In the genomic region with DNA sequence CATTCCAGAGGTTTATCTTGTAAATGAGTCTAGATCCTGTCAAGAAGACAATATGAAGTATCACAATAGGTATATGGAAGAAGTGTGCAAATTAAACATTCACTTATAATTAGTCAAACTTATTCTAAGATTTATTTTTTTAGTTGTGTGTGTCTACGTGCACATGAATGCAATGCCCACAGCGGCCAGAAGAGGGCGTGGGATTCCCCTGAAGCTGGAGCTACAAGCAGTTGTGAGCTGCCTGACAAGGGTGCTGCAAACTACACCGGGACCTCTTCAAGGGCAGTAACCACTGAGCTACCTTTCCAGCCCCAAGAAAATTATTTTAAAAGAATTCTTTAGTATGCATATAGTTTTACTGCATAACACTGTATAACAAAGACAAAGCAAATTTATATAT, we compare ENCODE assay signal across 13 mouse cellular contexts. TPM values are rescaled to one million over a fixed set of nuclear protein-coding genes. Genes with fewer than 3 reads are reported as not detected.
DNase-seq lines count a peak whose midpoint lies in the region; TF ChIP-seq lines count a peak whose summit lies in the region.
"Had no signal": no experiment of that assay in that cellular context is flagged by ENCODE, and none has a peak within 500 bp of the region (broad histone marks: within the 10 kb centered on the region; RNA-seq: fewer than 3 reads in every experiment).

No protein-coding gene starts in this region.

- H3K27ac ChIP-seq in olfactory bulb, adult 2 months (ENCODE audit: insufficient read depth, low read depth, low read length), result no peak overlapping the region
- H3K27ac ChIP-seq in embryonic facial prominence, embryonic 10.5 days (replicated peaks), result no peak overlapping the region
- H3K27ac ChIP-seq: embryonic facial prominence, embryonic 13.5 days; limb, embryonic 13.5 days had no signal

- H3K36me3 ChIP-seq in embryonic facial prominence, embryonic 10.5 days (replicated peaks), result peaks cover 23% of the 10 kb centered on the region

- TF ChIP-seq POLR2A in olfactory bulb, adult 2 months (IDR thresholded peaks at IDR 0.05; ENCODE audit: insufficient read depth, low read depth, low read length), result no peak

- peak; percentile 11; the same call in 1 of the 2 replicates for TF ChIP-seq CTCF in olfactory bulb, adult 2 months (IDR thresholded peaks at IDR 0.05; ENCODE audit: insufficient read depth, low read depth, low read length)

- 0 out of 2 replicates have a peak, but pooled peaks cover 2% of the 10 kb centered on the region for H3K4me1 ChIP-seq in olfactory bulb, adult 2 months (ENCODE audit: control insufficient read depth, insufficient read depth, low read length)
- peaks cover 4% of the 10 kb centered on the region; the same call in 1 of the 2 replicates for H3K4me1 ChIP-seq in embryonic facial prominence, embryonic 10.5 days

- H3K4me3 ChIP-seq in olfactory bulb, adult 2 months (ENCODE audit: insufficient read depth, low read depth, low read length), result no peak overlapping the region
- no peak overlapping the region for H3K4me3 ChIP-seq in embryonic facial prominence, embryonic 10.5 days
- H3K4me3 ChIP-seq: embryonic facial prominence, embryonic 13.5 days; limb, embryonic 13.5 days had no signal

- H3K9me3 ChIP-seq in embryonic facial prominence, embryonic 10.5 days, result no peaks in the 10 kb centered on the region
- H3K9me3 ChIP-seq: embryonic facial prominence, embryonic 13.5 days; limb, embryonic 13.5 days had no signal

- intact Hi-C loops in left cerebral cortex, postnatal 4 days (cut with DNase I), result no loop called here
- intact Hi-C loops in left cerebral cortex, postnatal 36 days (cut with DNase I), result no loop called here

- no peaks in the 10 kb centered on the region for H3K27me3 ChIP-seq in embryonic facial prominence, embryonic 10.5 days (replicated peaks; ENCODE audit: low read depth, poor library complexity, severe bottlenecking)
- H3K27me3 ChIP-seq: CH12.LX; embryonic facial prominence, embryonic 13.5 days; limb, embryonic 13.5 days had no signal

- WGBS in olfactory bulb, adult 2 months, result 79% methylated on average over 4 of the region's 4 CpGs
- WGBS in embryonic facial prominence, embryonic 10.5 days, result 65% methylated on average over 4 of the region's 4 CpGs

- peak; percentile 28 to 37 for DNase-seq in cerebellum, postnatal 10 days
- DNase-seq in cerebellum, adult 11-12 months, result no peak
- peak; percentile 12 for DNase-seq in left cerebral cortex, postnatal 4 days
- no peak for DNase-seq in left cerebral cortex, postnatal 36 days (ENCODE audit: low spot score in 2 of 2)
- DNase-seq in ES-CJ7 (ENCODE audit: low read depth, low spot score), result peak; percentile 68
- no peak for DNase-seq in embryonic facial prominence, embryonic 10.5 days (ENCODE audit: low spot score)
- DNase-seq in urinary bladder, postnatal 25 days (ENCODE audit: low spot score), result no peak
- DNase-seq: gastrocnemius, postnatal 14 days had no signal

RNA-seq across cellular contexts. Expression of a gene that starts 13.2 kb away (rescaled TPM):
- total RNA-seq in left cerebral cortex, postnatal 4 days (2021), result 10 to 100 TPM; 46.2 to 50.0 TPM
- 10 to 100 TPM; 80.7 to 84.6 TPM for total RNA-seq in left cerebral cortex, postnatal 36 days (2021)
- polyA plus RNA-seq in olfactory bulb, adult 2 months (2012; ENCODE audit: insufficient read depth, insufficient read length, low replicate concordance, missing spikeins), result not detected in 2 replicates
- polyA plus RNA-seq in embryonic facial prominence, embryonic 10.5 days (2016; fragmentation: Nextera tagmentation; extraction: Ambion mirVana), result 13.3 and 15.1 TPM in 2 replicates

RNA-seq across cellular contexts. Expression of a gene that starts 20.5 kb away (rescaled TPM):
- total RNA-seq in left cerebral cortex, postnatal 4 days (2021), result under 1 TPM in 1 of 2 experiments, not detected in 1; 0.26 TPM
- total RNA-seq in left cerebral cortex, postnatal 36 days (2021), result not detected
- polyA plus RNA-seq in olfactory bulb, adult 2 months (2012; ENCODE audit: insufficient read depth, insufficient read length, low replicate concordance, missing spikeins), result not detected in 2 replicates
- polyA plus RNA-seq in embryonic facial prominence, embryonic 10.5 days (2016; fragmentation: Nextera tagmentation; extraction: Ambion mirVana), result 0.30 and 0.36 TPM in 2 replicates
- total RNA-seq: adrenal gland, postnatal 36 days had no signal

RNA-seq across cellular contexts. Expression of a gene that starts 48.5 kb away (rescaled TPM):
- 1 to 10 TPM; 5.4 to 8.2 TPM for total RNA-seq in left cerebral cortex, postnatal 4 days (2021)
- total RNA-seq in left cerebral cortex, postnatal 36 days (2021), result 10 to 100 TPM; 14.6 to 17.6 TPM
- not detected in 2 replicates for polyA plus RNA-seq in olfactory bulb, adult 2 months (2012; ENCODE audit: insufficient read depth, insufficient read length, low replicate concordance, missing spikeins)
- polyA plus RNA-seq in embryonic facial prominence, embryonic 10.5 days (2016; fragmentation: Nextera tagmentation; extraction: Ambion mirVana), result 0.07 and 0.47 TPM in 2 replicates
- total RNA-seq: CH12.LX had no signal

RNA-seq across cellular contexts. Expression of a gene that starts 55.7 kb away (rescaled TPM):
- 100 to 1,000 TPM; 187 to 198 TPM for total RNA-seq in left cerebral cortex, postnatal 4 days (2021)
- 100 to 1,000 TPM; 212 to 238 TPM for total RNA-seq in left cerebral cortex, postnatal 36 days (2021)
- polyA plus RNA-seq in olfactory bulb, adult 2 months (2012; ENCODE audit: insufficient read depth, insufficient read length, low replicate concordance, missing spikeins), result 368 TPM in 1 of 2 replicates, not detected in the other
- 175 and 186 TPM in 2 replicates for polyA plus RNA-seq in embryonic facial prominence, embryonic 10.5 days (2016; fragmentation: Nextera tagmentation; extraction: Ambion mirVana)

Comparison
In these comparisons a context has a peak if more than half of its experiments do, and no peak if none do; other contexts are left out.
1. DNase-seq: peak in cerebellum, postnatal 10 days (2 of 2), left cerebral cortex, postnatal 4 days (single experiment) and ES-CJ7 (single experiment); none in cerebellum, adult 11-12 months (single experiment), left cerebral cortex, postnatal 36 days (0 of 2), embryonic facial prominence, embryonic 10.5 days (single experiment) and urinary bladder, postnatal 25 days (single experiment).